Mouse (Mus musculus) liver, embryonic 11.5 days (tissue): ENCODE results near the gene Ttc7b. TPM values are rescaled to one million over a fixed set of nuclear protein-coding genes. Genes with fewer than 3 reads are reported as not detected.

Experiments used
- ATAC-seq: fragments of 200-750 bp; cut with Nextera tagmentation; replicated peaks from 2 replicates; pipeline ENCODE4 v1.8.0; 2017; ENCODE audit warnings: moderate number of reproducible peaks, mild to moderate bottlenecking, moderate TSS enrichment, moderate library complexity; ENCODE audit not compliant: low FRiP score
- DNase-seq: peaks from one replicate; pipeline ENCODE4 v3.0.0-alpha.2; 2017; ENCODE audit warnings: low spot score
- H3K27ac ChIP-seq: fragments of 300-500 bp; sonication (generic); 2 replicates; pipeline ENCODE4 v1.5.1; 2014; ENCODE audit warnings: mild to moderate bottlenecking, low read depth, low read length, control low read depth
- H3K27me3 ChIP-seq: fragments of 300-500 bp; sonication (generic); replicated peaks from 2 replicates; pipeline ENCODE4 v1.6.1; 2014; ENCODE audit warnings: low read length, mixed read lengths; ENCODE audit not compliant: control insufficient read depth, insufficient read depth
- H3K36me3 ChIP-seq: fragments of 300-500 bp; sonication (generic); 2 replicates; pipeline ENCODE4 v1.6.1; 2014; ENCODE audit warnings: mild to moderate bottlenecking, low read length, moderate library complexity, mixed read lengths; ENCODE audit not compliant: control insufficient read depth, insufficient read depth
- H3K4me1 ChIP-seq: fragments of 300-500 bp; sonication (generic); replicated peaks from 2 replicates; pipeline ENCODE4 v1.6.1; 2014; ENCODE audit warnings: low read length, mixed read lengths; ENCODE audit not compliant: control insufficient read depth, insufficient read depth
- H3K4me2 ChIP-seq: fragments of 300-500 bp; sonication (generic); 2 replicates; pipeline ENCODE4 v1.6.1; 2014; ENCODE audit warnings: mild to moderate bottlenecking, control low read depth, moderate library complexity
- H3K4me3 ChIP-seq: fragments of 300-500 bp; sonication (generic); 2 replicates; pipeline ENCODE4 v1.5.1; 2014; ENCODE audit warnings: low read depth, low read length, control low read depth
- H3K9ac ChIP-seq: fragments of 300-500 bp; sonication (generic); 2 replicates; pipeline ENCODE4 v1.6.1; 2014; ENCODE audit warnings: low read depth, low read length, control low read depth
- H3K9me3 ChIP-seq: fragments of 300-500 bp; sonication (generic); 2 replicates; pipeline ENCODE4 v1.6.1; 2016; ENCODE audit warnings: low read length, inconsistent platforms, mixed read lengths; ENCODE audit not compliant: control insufficient read depth
- WGBS: fragments of 180-500 bp; shearing (Covaris S2); extraction: QIAGEN DNeasy Blood & Tissue Kit; methylation state at CpG from one replicate; pipeline ENCODE4 v1.1.7; 2014; 5-methylcytosine and 5-hydroxymethylcytosine counted together
- polyA plus RNA-seq: library from polyadenylated mRNA; unstranded; fragments of >200 nt; fragmentation: Nextera tagmentation; extraction: Ambion mirVana; gene quantifications from 2 replicates; pipeline ENCODE4 v1.2.1, GENCODE M21; 2014

The Ttc7b gene
- polyA plus RNA-seq, 1 experiment from 2014 or later, result 6.2 TPM

DNA sequence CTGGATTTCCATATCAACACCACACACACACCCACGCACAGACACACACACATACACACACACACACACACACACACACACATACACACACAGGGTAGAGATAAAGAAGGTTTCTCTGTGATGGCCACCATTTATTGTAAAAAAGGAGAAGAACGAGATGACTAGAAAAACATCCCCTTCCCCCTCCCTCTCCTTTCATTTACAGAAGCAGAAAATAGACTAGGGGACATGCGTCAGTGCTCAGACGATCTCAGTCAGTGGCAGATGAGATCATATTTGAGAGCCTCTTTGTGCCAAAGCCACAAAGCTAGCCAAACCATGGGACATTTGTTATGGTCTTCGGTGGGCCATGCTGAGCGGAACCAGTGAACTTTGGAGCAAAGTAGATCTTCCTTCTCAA, 75.4 kb downstream of the Ttc7b start:
- 82% methylated on average over 6 of the region's 6 CpGs for WGBS
- H3K27ac ChIP-seq, result no peak overlapping the region
- no peak for ATAC-seq

DNA sequence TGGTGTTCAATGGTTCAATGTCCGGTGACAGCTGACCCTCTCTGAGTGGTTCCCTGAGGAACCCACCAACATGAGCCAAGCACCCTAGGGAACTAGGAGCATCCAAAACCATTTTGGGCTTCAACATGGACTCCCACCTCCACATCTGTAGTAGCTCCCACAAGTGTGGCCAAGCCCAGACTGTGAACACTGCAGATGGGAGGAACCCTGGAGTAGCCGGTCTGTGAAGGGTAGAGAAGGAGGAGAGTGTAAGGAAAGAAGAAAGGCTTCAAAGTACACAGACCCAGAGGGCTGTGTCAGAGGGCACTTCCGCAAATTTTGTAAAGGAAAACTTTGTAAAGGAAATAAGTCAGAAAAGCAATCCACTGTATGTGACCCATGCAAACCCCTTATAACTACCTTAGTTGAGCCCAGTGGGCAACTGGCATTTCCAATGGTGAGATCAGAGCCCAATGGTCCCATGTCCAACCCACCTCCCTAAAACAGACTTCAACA, 75.9 kb downstream of the Ttc7b start:
- 92% methylated on average over 3 of the region's 3 CpGs for WGBS
- no peak for DNase-seq
- no peak overlapping the region for H3K27ac ChIP-seq
- H3K4me3 ChIP-seq, result no peak overlapping the region
- H3K36me3 ChIP-seq, result no peaks in the 10 kb centered on the region
- H3K9ac ChIP-seq, result no peak overlapping the region
- H3K9me3 ChIP-seq, result no peaks in the 10 kb centered on the region
- ATAC-seq, result no peak
- H3K27me3 ChIP-seq, result no peaks in the 10 kb centered on the region
- H3K4me1 ChIP-seq, result no peaks in the 10 kb centered on the region
- no peak overlapping the region for H3K4me2 ChIP-seq

More for the DNA sequence above, 75.4 kb downstream of the Ttc7b start:
- no peaks in the 10 kb centered on the region for H3K9me3 ChIP-seq
- H3K36me3 ChIP-seq, result no peaks in the 10 kb centered on the region
- H3K4me3 ChIP-seq, result no peak overlapping the region
- no peaks in the 10 kb centered on the region for H3K4me1 ChIP-seq
- H3K27me3 ChIP-seq, result no peaks in the 10 kb centered on the region
- no peak overlapping the region for H3K9ac ChIP-seq
- no peak overlapping the region for H3K4me2 ChIP-seq
- DNase-seq, result no peak

DNA sequence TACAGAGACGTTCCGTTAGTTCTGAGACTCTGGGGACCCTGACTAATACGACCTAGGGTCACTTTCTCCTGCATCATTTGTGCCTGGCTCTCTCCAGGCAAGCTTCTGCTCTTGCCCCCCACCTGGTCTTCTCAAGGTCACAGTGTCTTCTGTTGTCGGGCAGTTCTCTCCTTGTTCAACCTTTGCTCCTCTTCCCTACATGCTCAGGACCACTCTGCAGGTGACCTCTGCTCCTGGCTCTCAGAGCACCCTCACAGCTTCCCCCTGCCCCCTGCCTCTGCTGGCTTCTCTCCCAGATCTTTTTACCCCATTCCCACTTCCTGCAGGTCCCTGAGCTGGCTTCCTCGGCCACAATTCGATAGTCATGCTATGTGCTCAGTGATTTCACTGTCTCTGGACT, 77.2 kb downstream of the Ttc7b start:
- DNase-seq (no peak), ATAC-seq (no peak)
- Histone ChIP-seq H3K9ac (no peak overlapping the region), H3K27me3 (no peaks in the 10 kb centered on the region), H3K4me1 (no peaks in the 10 kb centered on the region), H3K27ac (no peak overlapping the region), H3K9me3 (no peaks in the 10 kb centered on the region), H3K4me3 (no peak overlapping the region), H3K4me2 (no peak overlapping the region), H3K36me3 (no peaks in the 10 kb centered on the region)
- 76% methylated on average over 6 of the region's 6 CpGs for WGBS

GRCm38 (mm10) chr12:100441609-100442008, 79.0 kb downstream of the Ttc7b start:
- ATAC-seq (no peak), DNase-seq (no peak)
- H3K9me3 ChIP-seq, result no peaks in the 10 kb centered on the region
- no peaks in the 10 kb centered on the region for H3K27me3 ChIP-seq
- H3K27ac ChIP-seq, result no peak overlapping the region
- WGBS, result 84% methylated on average over 4 of the region's 4 CpGs
- no peak overlapping the region for H3K4me3 ChIP-seq
- H3K36me3 ChIP-seq, result no peaks in the 10 kb centered on the region
- no peaks in the 10 kb centered on the region for H3K4me1 ChIP-seq
- no peak overlapping the region for H3K9ac ChIP-seq
- H3K4me2 ChIP-seq, result no peak overlapping the region

DNA sequence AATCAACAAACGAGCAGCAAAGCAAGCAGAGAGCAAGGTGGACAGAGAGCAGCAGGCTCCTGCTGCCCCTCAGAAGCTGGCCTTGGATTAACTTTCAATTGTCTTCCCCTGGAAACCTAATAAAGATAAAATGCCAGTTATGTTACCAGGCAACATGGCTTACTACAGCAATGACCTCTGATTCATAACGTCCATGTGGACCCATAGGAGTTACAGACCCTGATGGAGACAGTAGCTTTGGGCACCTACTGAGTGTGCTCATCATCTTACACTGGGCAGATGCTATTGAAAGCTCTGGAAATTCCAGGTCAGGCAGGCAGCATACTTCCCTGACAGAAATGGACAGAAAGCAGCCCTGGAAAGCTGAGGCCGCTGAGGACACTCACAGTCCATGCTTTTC, 80.7 kb downstream of the Ttc7b start:
- Histone ChIP-seq H3K4me1 (no peaks in the 10 kb centered on the region), H3K4me2 (no peak overlapping the region), H3K36me3 (no peaks in the 10 kb centered on the region), H3K9me3 (no peaks in the 10 kb centered on the region), H3K4me3 (no peak overlapping the region), H3K27ac (no peak overlapping the region), H3K9ac (no peak overlapping the region), H3K27me3 (no peaks in the 10 kb centered on the region)
- DNase-seq, result no peak
- 68% methylated on average over 3 of the region's 3 CpGs for WGBS
- ATAC-seq, result no peak

- ATAC-seq (no peak), DNase-seq (no peak)
- no peaks in the 10 kb centered on the region for H3K4me1 ChIP-seq
- no peak overlapping the region for H3K4me2 ChIP-seq
- H3K27ac ChIP-seq, result no peak overlapping the region
- no peak overlapping the region for H3K9ac ChIP-seq
- H3K27me3 ChIP-seq, result no peaks in the 10 kb centered on the region
- H3K36me3 ChIP-seq, result no peaks in the 10 kb centered on the region
- 68% methylated on average over 4 of the region's 4 CpGs for WGBS
- H3K9me3 ChIP-seq, result no peaks in the 10 kb centered on the region
- no peak overlapping the region for H3K4me3 ChIP-seq
Measured at GRCm38 (mm10) chr12:100439145-100439755, 81.4 kb downstream of the Ttc7b start.

GRCm38 (mm10) chr12:100438509-100438908, 82.1 kb downstream of the Ttc7b start:
- Histone ChIP-seq H3K27ac (no peak overlapping the region), H3K27me3 (no peaks in the 10 kb centered on the region)

GRCm38 (mm10) chr12:100437862-100438261, 82.8 kb downstream of the Ttc7b start:
- Histone ChIP-seq H3K4me1 (no peaks in the 10 kb centered on the region), H3K9ac (no peak overlapping the region), H3K27me3 (no peaks in the 10 kb centered on the region), H3K4me3 (no peak overlapping the region), H3K9me3 (no peaks in the 10 kb centered on the region), H3K36me3 (no peaks in the 10 kb centered on the region), H3K4me2 (no peak overlapping the region), H3K27ac (no peak overlapping the region)
- WGBS, result 89% methylated on average over 5 of the region's 5 CpGs
- ATAC-seq (no peak), DNase-seq (no peak)

More at GRCm38 (mm10) chr12:100438509-100438908, 82.1 kb downstream of the Ttc7b start:
- no peaks in the 10 kb centered on the region for H3K36me3 ChIP-seq
- ATAC-seq, result no peak
- no peak overlapping the region for H3K4me2 ChIP-seq
- DNase-seq, result no peak
- no peak overlapping the region for H3K9ac ChIP-seq
- H3K4me3 ChIP-seq, result no peak overlapping the region
- H3K9me3 ChIP-seq, result no peaks in the 10 kb centered on the region
- WGBS, result 88% methylated on average over 7 of the region's 7 CpGs
- H3K4me1 ChIP-seq, result no peaks in the 10 kb centered on the region

GRCm38 (mm10) chr12:100435763-100436162, 84.9 kb downstream of the Ttc7b start:
- Histone ChIP-seq H3K9ac (no peak overlapping the region), H3K4me1 (no peaks in the 10 kb centered on the region), H3K36me3 (no peaks in the 10 kb centered on the region), H3K4me2 (no peak overlapping the region), H3K9me3 (no peaks in the 10 kb centered on the region), H3K27me3 (no peaks in the 10 kb centered on the region), H3K4me3 (no peak overlapping the region), H3K27ac (no peak overlapping the region)
- WGBS, result 96% methylated on average over 1 of the region's 1 CpGs
- DNase-seq, result no peak
- ATAC-seq, result no peak
